Mouse (Mus musculus): Measurements from ENCODE around the gene Ganc. TPM values are rescaled to one million over a fixed set of nuclear protein-coding genes. Genes with fewer than 3 reads are reported as not detected.

The Ganc gene
- polyA plus RNA-seq, 1 experiment from 2014 or later: 7.2 TPM

DNA sequence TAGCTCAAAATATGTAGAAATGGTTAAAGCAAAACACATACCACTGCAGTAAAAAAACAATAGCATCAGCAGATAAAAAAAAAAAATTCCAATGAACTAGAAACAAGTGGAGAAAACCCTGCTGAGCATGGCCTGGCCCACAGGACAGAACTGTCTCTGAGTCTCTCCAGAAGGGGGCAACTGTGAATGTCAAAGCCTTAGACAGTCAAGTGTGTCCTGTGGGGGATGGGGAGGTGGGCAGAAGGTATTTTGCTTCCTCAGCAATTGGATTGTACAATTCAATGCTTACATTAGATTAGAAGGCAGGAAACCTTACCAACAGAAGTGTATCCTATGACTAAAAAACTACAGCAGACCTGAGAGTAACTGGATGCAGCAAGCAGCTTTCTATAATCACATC, 11.3 kb upstream of the Ganc start:
- Histone ChIP-seq H3K27me3 (ENCODE audit: control insufficient read depth, insufficient read depth, low read depth, low read length) (no peaks in the 10 kb centered on the region), H3K36me3 (ENCODE audit: control insufficient read depth, insufficient read depth) (peaks cover 29% of the 10 kb centered on the region)

DNA sequence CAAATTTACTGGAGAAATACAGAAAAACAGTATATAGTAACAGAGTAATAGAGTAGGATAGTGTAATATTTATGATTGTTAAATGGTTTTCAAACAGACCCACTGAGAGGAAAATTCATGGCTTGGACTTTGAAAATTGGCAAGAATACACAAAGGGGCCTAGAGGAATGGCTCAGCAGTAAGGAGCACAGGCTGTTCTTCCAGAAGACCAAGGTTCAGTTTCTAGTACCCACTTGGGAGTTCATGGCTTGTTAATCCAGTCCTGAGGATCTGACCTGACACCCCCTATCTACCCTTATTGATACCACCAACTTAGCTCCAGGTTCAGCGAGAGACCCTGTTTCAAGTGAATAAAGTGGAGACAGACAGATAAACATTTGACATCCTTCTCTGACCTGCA, 5.7 kb upstream of the Ganc start:
- Histone ChIP-seq H3K9me3 (replicated peaks; ENCODE audit: control insufficient read depth, low read length) (no peaks in the 10 kb centered on the region), H3K27me3 (ENCODE audit: control insufficient read depth, insufficient read depth, low read depth, low read length) (no peaks in the 10 kb centered on the region), H3K4me3 (ENCODE audit: low read depth, low read length) (no peak overlapping the region), H3K4me1 (ENCODE audit: control insufficient read depth, low read depth, low read length) (peaks cover 7% of the 10 kb centered on the region), H3K9ac (ENCODE audit: low read depth, low read length) (no peak overlapping the region), H3K27ac (ENCODE audit: low read length) (no peak overlapping the region), H3K36me3 (ENCODE audit: control insufficient read depth, insufficient read depth) (peaks cover 16% of the 10 kb centered on the region), H3K4me2 (ENCODE audit: low read depth, low read length) (no peak overlapping the region)
- WGBS (ENCODE audit: insufficient replicate concordance): 70% methylated on average over 1 of the region's 1 CpGs
- no peak for ATAC-seq (ENCODE audit: low read depth)

More for the DNA sequence above, 11.3 kb upstream of the Ganc start:
- H3K9me3 ChIP-seq (replicated peaks; ENCODE audit: control insufficient read depth, low read length): no peaks in the 10 kb centered on the region
- no peak overlapping the region for H3K27ac ChIP-seq (ENCODE audit: low read length)
- H3K4me1 ChIP-seq (ENCODE audit: control insufficient read depth, low read depth, low read length): no peaks in the 10 kb centered on the region
- no peak for ATAC-seq (ENCODE audit: low read depth)
- H3K4me2 ChIP-seq (ENCODE audit: low read depth, low read length): no peak overlapping the region
- H3K4me3 ChIP-seq (ENCODE audit: low read depth, low read length): no peak overlapping the region
- no peak overlapping the region for H3K9ac ChIP-seq (ENCODE audit: low read depth, low read length)

DNA sequence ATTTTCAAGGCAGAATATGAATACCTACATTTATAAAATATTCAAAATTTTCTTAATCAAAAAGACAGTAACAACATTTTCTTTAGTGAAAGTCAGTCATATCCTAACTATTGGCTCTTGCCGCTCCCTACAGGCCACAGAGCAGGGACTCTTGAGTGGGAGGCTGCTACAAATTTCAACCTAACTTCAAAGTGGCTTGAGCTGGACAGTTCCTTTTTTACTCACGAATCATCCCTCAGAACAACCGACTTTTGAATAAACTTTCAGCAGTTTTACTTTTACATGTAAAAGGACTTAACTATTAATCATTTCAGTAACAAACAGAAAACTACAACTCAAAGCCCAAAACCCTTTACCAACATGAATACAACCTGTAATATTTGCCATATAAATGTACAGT, 883 bp upstream of the Ganc start:
- H3K4me3 ChIP-seq (ENCODE audit: low read depth, low read length): peak overlapping the region; percentile 73
- H3K4me1 ChIP-seq (ENCODE audit: control insufficient read depth, low read depth, low read length): peaks cover 10% of the 10 kb centered on the region
- no peaks in the 10 kb centered on the region for H3K9me3 ChIP-seq (replicated peaks; ENCODE audit: control insufficient read depth, low read length)
- 21% methylated on average over 3 of the region's 3 CpGs for WGBS (ENCODE audit: insufficient replicate concordance)
- H3K36me3 ChIP-seq (ENCODE audit: control insufficient read depth, insufficient read depth): no peaks in the 10 kb centered on the region; the same call in 1 of the 2 replicates
- peak overlapping the region; percentile 67 for H3K4me2 ChIP-seq (ENCODE audit: low read depth, low read length)
- no peak for ATAC-seq (ENCODE audit: low read depth)
- no peak overlapping the region for H3K27ac ChIP-seq (ENCODE audit: low read length)
- no peaks in the 10 kb centered on the region for H3K27me3 ChIP-seq (ENCODE audit: control insufficient read depth, insufficient read depth, low read depth, low read length)
- no peak overlapping the region for H3K9ac ChIP-seq (ENCODE audit: low read depth, low read length)

DNA sequence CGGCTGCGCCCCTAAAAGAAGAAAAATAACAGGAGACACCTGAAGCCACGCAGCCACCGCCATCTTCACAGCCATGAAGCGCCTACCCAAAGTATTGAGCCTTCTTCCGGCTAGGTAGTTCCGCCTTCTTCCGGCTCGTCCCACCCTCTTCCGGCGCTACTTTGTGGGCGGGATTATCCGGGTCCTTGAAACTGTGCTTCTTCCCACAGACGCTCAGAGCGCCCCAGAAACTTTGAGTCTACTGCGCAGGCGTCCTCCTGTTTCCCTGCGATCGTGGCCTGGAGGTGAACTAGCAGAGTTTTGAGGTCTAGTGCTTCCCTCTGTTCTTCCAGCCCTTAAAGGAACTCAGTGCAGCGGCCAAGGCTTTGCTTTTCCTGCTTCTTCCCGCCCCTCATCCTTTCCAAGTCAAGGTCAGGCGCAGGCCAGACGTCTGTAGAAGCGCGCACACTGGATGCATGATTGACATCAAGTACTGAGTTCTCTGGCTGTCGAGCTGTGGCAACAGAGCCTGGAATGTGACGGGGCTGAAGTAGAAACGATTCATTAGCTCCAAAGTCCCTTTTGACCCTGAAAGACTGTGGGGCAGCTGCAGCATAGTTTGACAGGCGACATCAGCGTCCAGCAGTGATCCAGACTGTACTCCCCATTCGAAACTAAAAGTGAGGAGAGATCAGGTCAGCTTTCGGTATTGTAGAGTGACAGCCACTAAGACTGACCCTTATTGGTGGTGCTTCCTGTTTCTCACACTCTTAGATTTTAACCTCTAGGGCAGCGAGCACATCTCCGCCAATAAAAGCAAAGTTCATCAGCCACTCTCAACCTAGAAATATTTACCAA, 508 bp downstream of the Ganc start, which contains the start of gene Tmem87a:
Gene Tmem87a, minus strand, starts transcription at position 128 of the 837 bp plus-strand sequence.
- Histone ChIP-seq H3K27ac (ENCODE audit: low read length) (peak within 1 kb of the TSS; percentile 97), H3K36me3 (ENCODE audit: control insufficient read depth, insufficient read depth) (no peaks in the 10 kb centered on the region), H3K4me2 (ENCODE audit: low read depth, low read length) (peak within 1 kb of the TSS; percentile 67), H3K4me3 (ENCODE audit: low read depth, low read length) (peak within 1 kb of the TSS; percentile 73), H3K9ac (ENCODE audit: low read depth, low read length) (peak within 1 kb of the TSS; percentile 77), H3K9me3 (replicated peaks; ENCODE audit: control insufficient read depth, low read length) (no peaks in the 10 kb centered on the region), H3K4me1 (ENCODE audit: control insufficient read depth, low read depth, low read length) (peaks cover 10% of the 10 kb centered on the region), H3K27me3 (ENCODE audit: control insufficient read depth, insufficient read depth, low read depth, low read length) (no peaks in the 10 kb centered on the region)
- ATAC-seq (ENCODE audit: low read depth): peak; percentile 99
- WGBS (ENCODE audit: insufficient replicate concordance): under 1% methylated on average over 34 of the region's 34 CpGs

DNA sequence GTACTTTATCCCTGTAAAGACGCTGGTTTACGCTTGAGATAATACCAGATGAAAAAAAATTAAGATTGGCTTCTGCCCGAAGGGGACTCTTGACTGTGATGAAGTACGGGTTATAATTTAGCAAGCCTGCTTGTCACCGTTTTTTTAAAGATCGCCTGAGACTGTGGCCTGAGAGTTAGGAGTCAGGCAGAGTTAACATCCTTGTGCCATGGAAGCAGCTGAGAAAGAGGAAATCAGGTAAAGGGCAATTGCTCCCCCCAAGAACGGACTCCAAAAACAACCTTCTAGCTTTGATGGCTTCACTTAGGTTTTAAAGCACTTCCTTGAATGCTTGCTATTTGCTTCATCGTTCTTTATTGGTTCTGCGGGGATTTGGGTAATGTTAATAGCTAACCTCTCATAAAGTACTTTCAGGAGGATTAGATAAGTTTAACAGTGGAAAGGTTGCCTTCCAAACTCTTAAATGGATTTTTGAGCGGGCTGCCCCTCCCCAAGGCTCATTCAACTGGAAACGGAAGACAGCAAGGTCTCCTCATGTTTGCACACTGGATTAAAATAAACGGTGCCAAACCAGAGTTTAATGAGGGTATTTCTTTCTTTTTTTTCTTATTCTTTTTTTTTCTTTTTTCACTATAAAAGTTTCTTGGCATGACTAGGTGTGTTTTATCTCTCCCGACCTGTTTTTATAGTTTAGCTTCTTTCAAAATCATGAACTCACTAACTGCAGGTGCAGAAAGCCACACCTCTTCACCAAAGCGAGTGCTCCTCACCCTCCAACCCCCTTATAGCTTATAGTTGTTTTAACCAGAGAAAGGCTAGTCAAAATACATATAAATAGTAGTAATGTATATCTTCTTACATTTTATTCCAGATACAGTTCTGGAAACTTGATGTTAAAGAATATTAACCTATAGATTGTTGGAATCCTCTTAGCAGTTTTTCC, 1.4 kb downstream of the Ganc start:
- Histone ChIP-seq H3K27ac (ENCODE audit: low read length) (peak overlapping the region; percentile 97), H3K4me1 (ENCODE audit: control insufficient read depth, low read depth, low read length) (peaks cover 10% of the 10 kb centered on the region), H3K36me3 (ENCODE audit: control insufficient read depth, insufficient read depth) (no peaks in the 10 kb centered on the region), H3K4me3 (ENCODE audit: low read depth, low read length) (peak overlapping the region; percentile 73), H3K4me2 (ENCODE audit: low read depth, low read length) (peak overlapping the region; percentile 67), H3K9me3 (replicated peaks; ENCODE audit: control insufficient read depth, low read length) (no peaks in the 10 kb centered on the region), H3K9ac (ENCODE audit: low read depth, low read length) (peak overlapping the region; percentile 77), H3K27me3 (ENCODE audit: control insufficient read depth, insufficient read depth, low read depth, low read length) (no peaks in the 10 kb centered on the region)
- WGBS (ENCODE audit: insufficient replicate concordance): 8% methylated on average over 14 of the region's 14 CpGs
- no peak for ATAC-seq (ENCODE audit: low read depth)

DNA sequence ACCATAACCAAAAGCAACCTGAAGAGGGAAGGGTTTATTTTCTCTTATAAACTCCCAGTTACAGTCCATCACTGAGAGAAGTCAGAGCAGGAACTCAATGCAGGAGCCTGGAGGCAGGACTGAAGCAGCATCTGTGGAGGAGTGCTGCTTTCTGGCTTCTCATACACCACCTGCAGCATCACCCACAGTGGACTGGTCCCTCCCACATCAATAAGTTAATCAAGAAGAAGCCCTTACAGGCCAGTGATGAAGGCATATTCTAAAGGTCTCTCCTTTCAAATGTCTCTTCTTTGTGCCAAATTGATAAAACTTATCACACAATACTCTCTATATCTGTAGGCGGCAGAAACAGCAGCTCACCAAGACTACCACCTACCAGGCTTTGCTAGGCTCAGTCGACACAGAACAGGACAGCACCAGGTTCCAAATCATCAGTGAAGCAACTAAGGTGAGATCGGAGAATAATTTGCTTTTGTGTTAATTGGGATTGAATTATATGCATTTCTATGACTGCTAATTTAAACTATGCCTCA, 7.5 kb downstream of the Ganc start:
- H3K27me3 ChIP-seq (ENCODE audit: control insufficient read depth, insufficient read depth, low read depth, low read length): no peaks in the 10 kb centered on the region
- H3K4me3 ChIP-seq (ENCODE audit: low read depth, low read length): peak overlapping the region; percentile 17; the same call in 1 of the 2 replicates
- H3K9me3 ChIP-seq (replicated peaks; ENCODE audit: control insufficient read depth, low read length): no peaks in the 10 kb centered on the region
- peaks cover 5% of the 10 kb centered on the region for H3K4me1 ChIP-seq (ENCODE audit: control insufficient read depth, low read depth, low read length)
- 36% methylated on average over 3 of the region's 3 CpGs for WGBS (ENCODE audit: insufficient replicate concordance)
- peak overlapping the region; percentile 77 for H3K27ac ChIP-seq (ENCODE audit: low read length)
- H3K4me2 ChIP-seq (ENCODE audit: low read depth, low read length): peak overlapping the region; percentile 46
- no peak overlapping the region for H3K9ac ChIP-seq (ENCODE audit: low read depth, low read length)
- ATAC-seq (ENCODE audit: low read depth): peak; percentile 96
- peaks cover 6% of the 10 kb centered on the region for H3K36me3 ChIP-seq (ENCODE audit: control insufficient read depth, insufficient read depth)

DNA sequence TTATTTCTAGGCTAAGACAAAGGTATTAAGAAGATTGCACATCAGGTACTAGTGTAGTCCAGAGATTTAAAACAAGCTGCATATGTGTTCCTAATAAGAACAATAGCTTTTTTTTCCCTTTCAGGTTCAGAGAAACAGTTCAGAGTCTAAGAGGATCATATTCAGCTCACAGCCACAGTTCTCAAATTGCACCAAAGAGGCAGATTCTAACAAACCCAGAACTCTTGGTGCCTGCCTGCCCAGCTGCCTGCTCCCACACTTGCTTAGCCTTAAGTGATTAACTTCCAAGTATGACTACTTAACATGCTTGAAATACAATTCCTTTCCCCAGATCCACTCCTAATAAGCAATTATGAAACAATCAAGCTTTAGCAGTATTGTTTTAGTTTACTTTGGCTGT, 10.4 kb downstream of the Ganc start:
- Histone ChIP-seq H3K36me3 (ENCODE audit: control insufficient read depth, insufficient read depth) (peaks cover 6% of the 10 kb centered on the region), H3K4me1 (ENCODE audit: control insufficient read depth, low read depth, low read length) (peaks cover 5% of the 10 kb centered on the region), H3K9me3 (replicated peaks; ENCODE audit: control insufficient read depth, low read length) (no peaks in the 10 kb centered on the region), H3K4me2 (ENCODE audit: low read depth, low read length) (no peak overlapping the region), H3K9ac (ENCODE audit: low read depth, low read length) (no peak overlapping the region), H3K4me3 (ENCODE audit: low read depth, low read length) (no peak overlapping the region), H3K27me3 (ENCODE audit: control insufficient read depth, insufficient read depth, low read depth, low read length) (no peaks in the 10 kb centered on the region), H3K27ac (ENCODE audit: low read length) (no peak overlapping the region)
- ATAC-seq (ENCODE audit: low read depth): no peak

DNA sequence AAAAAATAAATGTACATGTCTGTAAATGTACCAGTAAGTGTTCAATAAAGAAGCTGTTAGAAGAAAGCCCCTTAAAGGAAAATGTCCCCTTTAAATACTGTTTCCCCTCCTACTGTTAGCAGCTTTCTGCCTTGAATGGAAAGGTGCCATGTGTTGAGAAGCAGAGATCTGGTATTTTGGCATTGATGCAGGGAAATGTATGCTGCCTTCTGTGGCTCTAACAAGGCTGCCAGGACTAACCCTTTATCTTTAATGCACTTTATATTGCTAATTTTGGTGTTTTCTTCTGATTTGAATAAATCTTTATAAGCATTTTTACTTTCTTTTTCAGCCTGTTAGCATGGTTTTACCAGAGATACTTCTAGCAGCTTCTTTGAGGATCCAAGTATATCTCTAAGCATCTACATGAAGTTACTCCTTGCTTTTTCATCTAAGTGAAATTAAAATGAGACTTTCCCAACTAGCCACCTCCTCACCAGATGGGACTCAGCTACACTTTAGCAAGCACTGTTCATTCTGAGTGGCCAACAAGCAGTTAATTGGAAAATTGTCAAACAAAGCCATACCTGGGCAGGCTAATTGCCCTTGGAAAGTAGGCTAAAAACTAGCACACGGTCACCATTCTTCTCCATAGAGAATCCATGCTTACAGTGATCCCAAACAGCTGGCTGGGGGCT, 11.2 kb downstream of the Ganc start:
- no peak overlapping the region for H3K4me3 ChIP-seq (ENCODE audit: low read depth, low read length)
- H3K9ac ChIP-seq (ENCODE audit: low read depth, low read length): no peak overlapping the region
- WGBS (ENCODE audit: insufficient replicate concordance): 60% methylated on average over 1 of the region's 1 CpGs
- no peaks in the 10 kb centered on the region for H3K27me3 ChIP-seq (ENCODE audit: control insufficient read depth, insufficient read depth, low read depth, low read length)
- H3K9me3 ChIP-seq (replicated peaks; ENCODE audit: control insufficient read depth, low read length): no peaks in the 10 kb centered on the region
- no peak for ATAC-seq (ENCODE audit: low read depth)
- H3K27ac ChIP-seq (ENCODE audit: low read length): no peak overlapping the region
- H3K4me1 ChIP-seq (ENCODE audit: control insufficient read depth, low read depth, low read length): peaks cover 5% of the 10 kb centered on the region
- H3K36me3 ChIP-seq (ENCODE audit: control insufficient read depth, insufficient read depth): peaks cover 6% of the 10 kb centered on the region
- no peak overlapping the region for H3K4me2 ChIP-seq (ENCODE audit: low read depth, low read length)
